Mouse (Mus musculus) layer of hippocampus, postnatal 25 days (tissue): ENCODE measurements at regions not wholly inside any gene's neighbourhood (a gene's known extent, or its start where the extent isn't known, plus 50 kb on each side); places are given as distances from the start of the nearest gene placed in this dataset.
A peak's percentile ranks its signal among the peaks of the same experiment; 100 is the strongest.

Source experiments
- DNase-seq, 2 experiments: peaks; one replicate each; pipeline ENCODE4 v3.0.0; 2022; ENCODE audit warnings: mixed read lengths in 2 of 2, low spot score in 1 of 2; ENCODE audit errors: extremely low spot score in 1 of 2

DNA sequence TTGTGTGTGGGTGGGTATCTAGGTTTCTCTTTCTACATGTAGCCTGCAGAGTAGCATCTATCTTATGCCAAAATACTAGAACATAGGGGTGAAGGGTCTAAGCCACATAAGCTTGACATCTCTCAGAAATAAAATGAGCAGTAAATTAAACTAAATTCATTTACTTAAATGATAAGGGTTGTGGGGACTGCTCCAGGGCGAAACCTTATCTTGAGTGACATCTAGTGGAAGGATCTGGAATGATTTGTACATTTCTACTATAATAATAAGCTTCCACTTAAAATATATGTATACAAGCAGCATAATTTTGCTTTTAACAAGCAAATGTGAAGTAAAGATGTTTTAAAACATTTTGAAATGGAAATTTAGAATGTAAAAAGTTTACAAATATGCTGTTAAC, 271.4 kb downstream of the Vgll3 start:
- no peak for DNase-seq

DNA sequence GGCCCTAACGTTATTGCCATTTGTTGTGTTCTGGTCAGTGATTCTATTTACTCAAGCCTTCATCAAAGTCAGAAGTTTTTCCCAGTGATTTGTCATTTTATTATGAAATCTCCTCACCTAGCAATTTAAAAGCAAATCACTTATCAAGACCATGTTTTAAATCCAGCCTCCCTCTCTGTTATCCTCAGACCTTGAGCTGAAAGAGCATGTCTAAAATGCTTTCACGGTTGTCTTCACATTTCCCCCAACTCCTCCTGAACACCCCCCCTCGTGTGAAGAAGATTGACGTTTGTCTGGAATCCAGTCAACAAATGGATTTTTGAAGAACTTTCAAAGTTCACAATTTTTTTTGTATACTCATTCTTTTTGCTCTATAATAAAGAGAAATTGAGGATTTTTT, 277.7 kb downstream of the Vgll3 start:
- DNase-seq: no peak

DNA sequence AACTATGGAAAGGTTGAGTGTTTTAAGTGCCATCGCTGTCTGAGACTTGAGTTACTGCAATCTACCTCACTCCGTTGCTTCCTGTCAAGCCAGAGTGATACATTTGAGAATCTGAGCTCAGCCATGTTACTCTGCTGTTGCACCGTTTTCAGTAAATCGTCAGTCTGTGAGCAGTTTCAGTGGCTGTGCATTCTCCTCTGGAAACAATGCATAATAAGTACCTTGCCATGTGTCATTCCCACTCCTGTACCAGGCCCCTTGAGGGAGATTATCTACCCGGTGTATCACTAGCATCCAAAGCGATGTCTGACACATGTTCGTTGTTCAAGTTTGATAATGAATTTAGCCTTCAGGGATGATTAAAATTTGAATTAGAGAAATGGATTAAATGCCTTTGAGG, 280.6 kb downstream of the Vgll3 start:
- no peak for DNase-seq

DNA sequence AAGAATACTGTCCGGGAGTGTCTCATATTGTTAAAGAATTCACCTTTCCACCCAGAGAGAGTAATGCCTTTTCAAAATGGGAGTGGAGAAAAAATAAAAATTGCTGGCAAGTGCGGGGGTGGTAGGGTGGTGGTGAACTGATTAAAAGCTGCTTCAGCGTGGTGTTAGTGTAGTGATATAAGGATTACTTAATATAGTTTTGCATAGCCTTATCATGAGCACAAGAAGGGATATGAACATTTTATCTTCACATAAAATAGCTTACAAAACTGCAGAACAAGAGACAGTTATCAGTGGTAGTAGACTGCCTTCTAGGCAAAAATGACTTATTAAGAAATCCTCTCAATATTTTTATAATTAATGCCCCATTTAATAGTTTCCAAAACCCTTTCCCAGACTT, 302.9 kb downstream of the Vgll3 start:
- DNase-seq: no peak

DNA sequence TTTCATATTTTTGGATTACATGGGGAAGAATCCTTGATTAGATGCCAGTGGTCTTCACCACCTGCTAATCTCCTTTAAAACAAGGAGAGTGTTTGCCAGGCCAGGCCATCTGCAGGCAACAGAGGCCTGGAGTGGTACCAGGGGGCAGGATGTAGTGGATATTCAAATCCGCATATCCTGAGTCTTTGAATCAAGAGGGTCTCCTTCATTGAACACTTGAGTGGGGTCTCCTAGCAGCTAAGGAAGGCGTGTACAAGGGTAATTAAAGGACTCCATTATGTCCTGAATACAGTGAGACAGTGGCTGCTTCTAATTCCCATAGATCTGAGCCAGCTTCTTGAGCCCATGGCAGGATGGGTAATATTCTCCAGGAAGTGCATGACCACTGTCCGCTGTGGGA, 322.7 kb downstream of the Vgll3 start:
- DNase-seq: no peak

DNA sequence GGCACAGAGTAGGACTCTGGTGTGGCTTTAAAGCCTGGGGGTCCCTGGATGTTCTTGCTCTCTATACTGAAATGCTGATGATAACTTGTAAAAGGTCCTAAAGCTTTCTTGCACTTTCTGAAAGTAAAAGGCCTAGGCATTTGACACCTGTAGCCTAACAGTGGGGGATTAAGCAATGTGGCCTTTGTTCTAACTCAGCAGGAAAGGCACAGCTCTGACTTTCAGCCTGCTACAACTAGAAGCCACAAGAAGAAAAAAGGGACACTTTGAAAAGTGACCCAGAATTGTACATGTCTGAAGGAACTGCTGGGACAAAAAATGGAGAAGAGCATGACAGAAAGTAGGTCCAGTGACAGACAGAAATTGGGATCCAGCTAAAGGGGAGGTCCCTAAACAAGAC, 329.7 kb downstream of the Vgll3 start:
- no peak for DNase-seq

DNA sequence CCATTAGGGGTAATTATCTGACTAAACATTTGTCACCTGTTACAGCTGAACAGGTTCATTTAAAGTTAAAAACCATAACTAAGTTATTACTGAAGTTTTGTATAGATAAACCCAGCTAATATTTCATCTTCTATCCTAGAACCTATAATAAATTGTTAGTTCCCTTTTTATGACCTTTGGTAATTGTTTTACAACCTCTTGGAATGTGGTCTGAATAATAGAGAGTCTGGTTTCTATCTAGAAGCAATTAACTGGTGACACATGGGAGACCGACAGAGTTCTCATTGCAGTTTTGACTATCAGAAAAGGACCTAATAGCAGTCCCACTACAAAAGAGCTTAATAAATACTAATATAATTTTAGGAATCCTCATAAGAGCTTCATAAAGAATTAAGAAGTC, 330.2 kb downstream of the Vgll3 start:
- DNase-seq: no peak

DNA sequence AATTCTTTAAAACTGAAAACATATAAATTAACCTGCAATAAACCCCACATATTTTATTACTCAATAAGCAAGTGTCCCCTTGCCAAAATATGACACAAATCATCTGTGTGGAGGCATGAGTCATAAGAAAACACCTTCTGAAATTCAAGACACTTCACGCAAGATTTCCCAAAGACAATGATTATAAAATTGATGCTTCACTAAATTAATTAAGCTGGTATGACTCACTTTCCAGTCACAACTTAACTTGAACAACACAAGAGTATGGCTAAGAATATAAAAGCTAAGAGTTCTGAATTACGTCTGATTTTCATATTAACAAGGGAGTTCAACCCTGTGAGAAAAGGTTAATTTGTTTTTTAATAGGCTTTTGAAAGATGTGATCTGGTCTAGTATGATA, 353.2 kb downstream of the Vgll3 start:
- DNase-seq: no peak

DNA sequence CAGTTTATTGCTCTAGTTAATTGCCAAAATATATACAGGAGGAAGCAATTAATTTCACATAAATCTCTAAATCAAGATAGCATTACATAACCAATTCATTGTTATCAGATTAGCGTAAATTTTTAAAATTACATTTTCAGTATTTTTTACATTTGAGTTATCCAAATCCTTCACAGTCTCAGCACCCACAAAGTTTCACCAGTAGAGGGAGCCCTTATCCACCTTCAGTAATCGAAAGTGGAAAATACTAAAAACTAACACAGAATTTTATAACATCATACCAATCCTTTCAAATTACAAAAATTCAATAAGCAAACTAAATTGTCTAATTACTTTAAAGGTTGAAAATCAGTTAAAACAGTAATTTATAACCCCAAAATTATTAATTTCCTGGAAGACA, 375.7 kb downstream of the Vgll3 start:
- DNase-seq: peak in 1 of 2 experiments; percentile 47

DNA sequence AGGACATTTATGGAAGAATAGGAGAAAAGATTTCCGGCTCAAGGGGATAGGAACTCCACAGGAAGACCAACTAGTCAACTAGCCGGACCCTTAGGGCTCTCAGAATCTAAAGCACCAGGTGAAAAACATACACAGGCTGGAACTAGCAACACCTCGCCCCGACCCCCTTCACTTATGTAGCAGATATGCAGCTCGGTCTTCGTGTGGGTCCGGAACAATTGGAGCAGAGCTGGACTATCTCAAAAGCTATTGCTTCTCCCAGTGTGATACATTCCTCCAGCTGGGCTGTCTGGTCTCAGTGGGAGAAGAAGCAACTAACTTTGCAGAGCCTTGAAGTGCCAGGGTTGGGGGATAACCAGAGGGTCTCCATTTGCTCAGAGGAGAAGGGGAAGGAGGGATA, 386.3 kb downstream of the Vgll3 start:
- no peak for DNase-seq
